Mouse (Mus musculus): Measurements from ENCODE around the gene Klb. TPM values are rescaled to one million over a fixed set of nuclear protein-coding genes. Genes with fewer than 3 reads are reported as not detected.

Klb gene
- total RNA-seq, 2 experiments from 2014 or later, result 9.4 to 14.6 TPM

GRCm38 (mm10) chr5:65371551-65371950 is 23.4 kb downstream of the Klb start:
- DNase-seq (ENCODE audit: low spot score in 2 of 2), result no peak

DNA sequence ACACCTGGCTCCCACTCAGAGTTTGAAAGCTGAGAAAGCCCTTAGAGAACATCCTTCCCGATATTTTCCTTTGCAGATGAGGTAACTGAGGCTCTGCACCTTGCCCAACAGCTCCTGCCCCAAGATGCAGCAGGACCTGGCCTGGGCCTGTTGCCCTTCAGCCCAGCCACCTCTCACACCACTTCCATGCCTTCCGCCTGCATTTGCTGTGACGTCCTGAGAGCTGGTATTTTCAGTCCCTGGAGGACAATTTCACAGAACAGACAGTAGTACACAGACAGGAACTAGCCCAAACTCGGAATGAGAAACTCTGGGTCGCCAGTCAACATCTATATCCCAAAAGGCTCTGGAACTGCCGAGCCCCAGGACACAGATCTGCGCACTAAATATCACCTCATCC is 26.6 kb downstream of the Klb start:
- DNase-seq (ENCODE audit: low spot score in 2 of 2), result no peak

DNA sequence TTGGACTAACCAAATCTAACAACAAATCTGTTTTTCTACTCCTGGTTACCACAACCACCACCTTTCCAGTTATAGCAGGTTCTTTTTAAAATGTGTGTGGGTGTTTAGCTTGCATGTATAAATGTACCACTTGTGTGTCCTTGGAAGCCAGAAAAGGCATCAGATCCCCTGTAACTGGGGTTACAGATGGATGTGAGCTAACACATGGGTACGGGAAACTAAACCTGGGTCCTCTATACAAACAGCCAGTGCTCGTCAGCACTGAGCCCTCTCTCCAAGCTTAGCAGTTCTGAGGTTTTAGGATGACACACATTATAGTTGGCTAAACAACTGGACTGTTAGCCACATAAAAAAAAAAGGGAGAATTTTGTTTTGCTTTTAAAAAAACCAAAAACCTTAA is 37.6 kb downstream of the Klb start:
- no peak for DNase-seq (ENCODE audit: low spot score in 2 of 2)

DNA sequence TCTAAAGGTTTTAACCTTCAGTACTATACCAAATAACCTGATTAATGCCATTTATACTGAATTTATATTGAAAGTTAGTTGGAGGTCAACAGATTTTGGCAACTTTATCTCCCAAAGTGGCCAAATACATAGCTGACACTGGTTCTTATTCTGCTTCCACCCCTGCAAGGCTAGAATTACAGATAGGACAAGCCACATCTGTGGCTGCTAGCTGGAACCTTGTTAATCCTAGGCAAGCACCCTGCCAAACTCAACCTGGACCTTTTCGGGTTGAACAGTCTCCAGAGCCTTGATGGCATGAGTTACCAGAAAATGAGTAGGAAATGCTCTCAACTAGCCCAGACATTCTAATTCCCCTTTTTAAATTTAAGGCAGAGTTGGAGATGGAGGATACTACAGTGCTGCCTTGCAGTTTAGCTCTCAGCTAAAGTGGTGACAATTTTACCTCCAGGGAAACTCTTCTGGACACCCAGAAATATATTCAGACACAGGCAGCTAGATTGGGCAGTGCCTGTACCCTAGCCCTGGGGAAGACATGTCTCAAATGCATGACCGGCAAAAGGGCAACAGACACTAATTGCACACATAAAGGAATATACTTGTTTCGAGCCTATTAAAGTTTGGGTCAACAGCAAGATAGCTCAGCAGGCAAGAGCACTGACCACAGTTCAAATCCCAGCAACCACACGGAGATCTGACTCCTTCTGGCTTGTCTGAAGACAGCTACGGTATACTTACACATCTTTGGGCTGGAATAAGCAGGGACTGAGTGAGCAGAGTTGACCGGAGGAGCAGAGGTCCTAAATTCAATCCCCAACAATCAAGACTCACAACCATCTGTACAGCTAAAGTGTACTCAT is 39.1 kb downstream of the Klb start:
- DNase-seq (ENCODE audit: low spot score in 2 of 2), result no peak

DNA sequence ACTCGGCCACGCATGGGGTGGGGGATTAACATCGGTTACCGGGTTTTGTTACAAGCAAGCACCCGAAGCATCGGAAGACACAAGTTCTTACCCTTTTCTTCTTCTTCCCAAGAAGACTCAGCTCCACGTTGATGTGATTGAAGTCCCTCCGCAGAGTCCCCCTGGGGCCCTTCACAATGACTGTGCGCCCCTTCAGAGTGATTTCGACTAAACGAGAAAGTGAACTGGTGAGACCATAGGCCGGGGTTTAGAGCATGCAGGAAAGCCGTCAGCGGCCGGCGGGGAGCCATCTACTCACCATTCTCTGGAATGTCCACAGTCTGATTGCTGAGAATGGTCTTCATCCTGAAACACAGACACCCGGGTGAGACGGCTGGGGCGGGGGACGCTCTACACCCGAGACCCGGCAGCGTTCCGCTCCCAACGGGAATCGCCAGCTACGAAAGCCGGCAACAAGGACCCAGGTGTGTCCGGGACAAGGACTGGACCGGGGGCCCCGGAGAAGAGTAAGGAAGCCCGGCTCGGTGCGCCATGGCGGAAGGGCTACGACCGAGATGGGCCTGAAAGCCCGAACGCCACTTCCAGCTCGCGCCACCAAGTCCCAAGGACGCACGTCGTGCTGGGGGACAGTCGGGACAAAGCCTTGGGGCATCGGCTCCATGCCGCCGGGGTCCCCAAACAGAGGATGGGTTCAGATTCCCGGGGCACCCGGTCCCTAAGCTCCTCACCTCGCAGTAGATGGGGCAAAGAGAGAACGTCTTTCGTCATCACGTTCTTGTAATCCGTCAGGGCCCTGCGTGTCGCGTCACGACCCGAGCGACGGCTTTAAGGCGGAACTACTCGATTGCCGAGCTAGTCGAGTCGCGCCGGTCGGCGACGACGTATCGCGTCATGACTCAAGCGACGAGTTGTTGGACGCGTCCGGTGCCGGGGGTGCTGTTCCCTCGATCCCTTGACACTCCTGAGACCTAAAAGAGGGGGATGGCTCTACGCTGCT is 42.8 kb downstream of the Klb start, which contains the start of the genes Rpl9 and Lias:
Gene Rpl9, minus strand, starts transcription at position 797 of the 997 bp plus-strand sequence.
Gene Lias, plus strand, starts transcription at position 850 of the 997 bp plus-strand sequence.
- DNase-seq (ENCODE audit: low spot score in 2 of 2), result peak; percentile 98

DNA sequence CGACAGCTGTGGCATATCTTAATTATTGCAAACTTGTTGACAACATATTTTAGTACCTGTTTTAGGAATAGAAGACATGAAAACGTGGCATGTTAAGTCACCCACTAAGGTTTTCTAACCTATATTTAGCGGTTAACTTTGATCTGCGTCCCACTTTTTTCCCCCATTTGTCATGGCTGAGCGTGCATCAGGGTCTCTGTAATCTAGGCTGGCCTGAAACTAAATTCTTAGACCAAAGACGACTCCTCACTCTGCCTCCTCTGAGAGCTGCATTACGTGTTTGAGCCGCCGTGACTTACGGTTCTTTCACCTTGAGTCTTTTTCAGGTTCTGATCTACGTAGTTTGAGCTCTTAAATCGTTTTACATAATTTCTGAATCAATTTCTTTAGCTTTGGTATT is 43.6 kb downstream of the Klb start:
- no peak for DNase-seq (ENCODE audit: low spot score in 2 of 2)

- DNase-seq (ENCODE audit: low spot score in 2 of 2), result no peak
Measured at GRCm38 (mm10) chr5:65394425-65394824, 46.3 kb downstream of the Klb start.

GRCm38 (mm10) chr5:65401251-65401994 is 53.3 kb downstream of the Klb start:
- DNase-seq (ENCODE audit: low spot score in 2 of 2), result peak; percentile 26 to 72

- DNase-seq (ENCODE audit: low spot score in 2 of 2), result no peak
Measured at GRCm38 (mm10) chr5:65407989-65408388, 59.9 kb downstream of the Klb start.

- no peak for DNase-seq (ENCODE audit: low spot score in 2 of 2)
Measured at GRCm38 (mm10) chr5:65415653-65416458, 67.7 kb downstream of the Klb start.

GRCm38 (mm10) chr5:65419136-65419535 is 71.0 kb downstream of the Klb start:
- DNase-seq (ENCODE audit: low spot score in 2 of 2), result no peak

DNA sequence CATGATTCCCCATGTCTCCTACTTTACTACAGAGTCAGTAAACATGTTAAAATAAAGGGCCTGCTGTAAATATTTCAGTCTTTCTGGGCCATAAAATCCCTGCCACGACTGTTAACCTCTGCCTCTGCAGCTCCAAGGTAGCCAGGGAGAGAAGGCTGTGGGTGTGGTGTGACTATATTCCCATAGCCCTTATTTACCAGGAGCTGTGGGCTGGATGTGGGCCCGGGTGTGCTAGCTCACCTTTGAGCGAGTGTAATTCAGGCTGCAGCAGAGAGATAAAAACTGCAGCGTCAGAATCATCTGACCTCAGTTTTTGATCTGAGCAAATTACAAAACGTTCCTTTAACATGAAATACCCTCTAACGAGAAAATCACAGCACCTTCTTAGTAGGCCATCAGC is 72.7 kb downstream of the Klb start:
- DNase-seq (ENCODE audit: low spot score in 2 of 2), result no peak

- no peak for DNase-seq (ENCODE audit: low spot score in 2 of 2)
Measured at GRCm38 (mm10) chr5:65422803-65423202, 74.7 kb downstream of the Klb start.

DNA sequence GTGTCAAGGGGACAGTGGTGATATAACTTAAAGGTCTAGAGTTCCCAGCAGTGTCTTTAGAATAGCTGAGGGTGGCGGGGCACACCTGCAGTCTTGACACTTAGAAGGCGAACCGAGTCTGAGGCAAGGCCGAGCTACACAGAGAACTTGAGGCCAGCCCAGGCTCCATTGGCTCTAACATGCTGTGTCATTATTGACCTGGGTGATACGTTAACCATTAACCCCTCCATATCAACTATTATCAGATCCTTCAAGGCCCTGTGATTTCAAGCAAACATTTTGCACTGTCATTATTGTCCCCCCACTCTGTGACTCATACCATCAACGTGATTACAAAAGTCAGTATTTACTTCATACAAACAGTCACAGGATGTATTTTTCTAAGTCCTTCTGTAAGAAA is 76.1 kb downstream of the Klb start:
- DNase-seq (ENCODE audit: low spot score in 2 of 2), result no peak

DNA sequence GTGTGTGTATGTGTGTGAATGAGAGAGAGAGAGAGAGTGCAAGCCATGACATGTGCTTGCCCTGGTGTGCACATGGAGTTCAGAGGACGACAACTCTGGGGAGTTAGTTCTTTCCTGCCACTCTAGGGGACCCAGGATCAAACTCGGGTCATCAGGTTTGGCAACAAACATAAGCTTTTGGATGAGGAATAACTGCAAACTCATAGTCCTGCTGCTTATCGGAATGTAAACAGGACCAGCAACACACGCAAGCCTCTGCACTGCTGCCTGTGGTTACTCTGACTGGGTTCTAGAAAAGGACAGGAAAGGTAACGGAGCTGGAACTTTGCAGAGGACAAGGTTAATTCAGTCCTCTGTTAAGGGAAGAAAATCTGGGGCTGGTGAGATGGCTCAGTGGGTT is 77.1 kb downstream of the Klb start:
- DNase-seq (ENCODE audit: low spot score in 2 of 2), result no peak

DNA sequence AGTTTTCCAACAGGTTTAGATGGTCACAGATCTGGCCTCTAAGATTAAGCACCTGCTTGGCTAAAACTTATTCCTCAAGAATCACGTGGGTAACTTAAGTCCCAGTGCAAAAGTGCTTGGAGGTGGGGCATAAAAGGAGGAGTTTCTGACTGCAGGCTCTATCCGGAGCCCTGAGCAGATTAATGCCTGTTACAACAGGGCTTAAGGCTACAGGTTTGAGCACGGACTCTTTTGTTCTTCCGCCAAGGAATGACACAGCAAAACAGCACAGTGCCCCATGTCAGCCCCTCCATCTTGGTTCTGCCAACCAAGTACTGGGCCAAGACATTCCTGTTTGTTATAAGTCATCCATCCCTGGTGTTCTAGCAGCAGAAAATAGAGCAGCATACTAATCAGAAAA is 80.2 kb downstream of the Klb start:
- no peak for DNase-seq (ENCODE audit: low spot score in 2 of 2)

DNA sequence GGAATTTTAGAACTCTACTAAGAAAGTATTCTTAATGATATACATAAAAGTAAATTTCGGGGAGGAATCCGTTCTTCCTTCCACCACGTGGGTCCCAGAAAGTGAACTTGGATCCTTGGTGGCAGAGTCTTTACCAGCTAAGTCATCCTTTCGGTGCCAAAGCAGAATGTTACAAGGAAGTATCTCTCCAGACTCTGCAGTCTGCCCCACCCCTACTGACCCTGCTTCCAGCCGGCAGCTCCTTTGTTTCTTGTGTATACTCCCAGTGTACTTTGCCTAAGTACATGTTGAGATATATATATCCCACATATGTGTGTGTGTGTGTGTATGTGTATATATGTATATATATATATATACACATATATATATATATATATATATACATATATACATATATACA is 81.3 kb downstream of the Klb start:
- DNase-seq (ENCODE audit: low spot score in 2 of 2), result no peak

All from adrenal gland, postnatal 4 days (tissue).